Mouse (Mus musculus) kidney, adult 9 months (tissue): ENCODE measurements around the gene Tbck.

Source experiments
- DNase-seq: peaks from one replicate; pipeline ENCODE4 v3.0.0; 2022

Gene Tbck

GRCm38 (mm10) chr3:132835118-132835794 is 151.3 kb downstream of the Tbck start:
- peak; percentile 42 for DNase-seq

DNA sequence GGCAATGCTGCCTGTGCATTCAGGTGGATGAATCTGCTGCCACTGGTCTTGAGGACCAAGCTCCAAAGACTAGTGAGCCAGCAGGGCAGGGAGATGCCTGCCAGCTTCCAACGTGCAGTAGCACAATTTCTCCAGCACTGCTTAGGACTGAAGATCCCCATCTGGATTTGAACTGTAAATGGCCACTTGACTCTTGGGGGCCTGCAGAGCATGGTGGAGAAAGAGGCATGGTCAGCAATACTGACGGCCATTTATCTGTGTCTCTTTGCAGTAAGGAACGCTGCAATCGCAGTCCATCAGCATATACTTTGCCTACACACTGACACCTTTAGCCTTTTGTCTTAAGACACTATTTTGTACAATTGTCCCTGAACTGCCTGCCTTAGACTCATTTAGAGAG is 153.2 kb downstream of the Tbck start:
- no peak for DNase-seq

DNA sequence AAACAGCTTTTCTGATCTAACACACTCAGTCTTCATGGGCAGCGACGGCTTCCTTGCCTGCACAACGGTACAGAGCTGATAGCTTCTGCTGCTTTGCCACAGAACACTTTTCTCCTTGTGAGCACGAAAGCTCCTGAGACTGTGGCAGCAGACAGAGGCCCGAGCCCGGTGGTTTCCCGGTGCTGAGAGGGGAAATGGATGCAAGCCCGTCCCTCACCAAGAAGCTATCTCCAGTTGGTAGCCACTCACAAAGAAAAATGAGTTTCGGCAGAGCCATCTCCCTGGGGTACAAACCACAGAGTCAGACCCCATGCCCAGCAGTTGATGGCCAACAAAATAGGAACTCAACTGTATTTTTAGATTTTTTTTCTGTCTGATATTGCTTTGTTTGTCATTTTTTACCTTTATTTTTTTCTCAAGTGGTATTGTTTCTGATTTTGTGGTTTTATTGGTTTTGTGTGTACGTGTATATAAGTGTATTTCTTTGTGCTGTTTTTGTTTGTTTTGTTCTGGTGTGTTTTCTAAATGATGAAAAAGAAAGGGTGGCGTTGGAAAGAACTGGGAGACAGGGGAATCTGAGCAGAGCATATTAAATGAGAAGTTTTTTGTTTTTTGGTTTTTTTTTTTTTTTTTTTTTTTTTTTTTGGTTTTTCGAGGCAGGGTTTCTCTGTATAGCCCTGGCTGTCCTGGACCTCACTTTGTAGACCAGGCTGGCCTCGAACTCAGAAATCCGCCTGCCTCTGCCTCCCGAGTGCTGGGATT is 154.9 kb downstream of the Tbck start:
- DNase-seq, result no peak

DNA sequence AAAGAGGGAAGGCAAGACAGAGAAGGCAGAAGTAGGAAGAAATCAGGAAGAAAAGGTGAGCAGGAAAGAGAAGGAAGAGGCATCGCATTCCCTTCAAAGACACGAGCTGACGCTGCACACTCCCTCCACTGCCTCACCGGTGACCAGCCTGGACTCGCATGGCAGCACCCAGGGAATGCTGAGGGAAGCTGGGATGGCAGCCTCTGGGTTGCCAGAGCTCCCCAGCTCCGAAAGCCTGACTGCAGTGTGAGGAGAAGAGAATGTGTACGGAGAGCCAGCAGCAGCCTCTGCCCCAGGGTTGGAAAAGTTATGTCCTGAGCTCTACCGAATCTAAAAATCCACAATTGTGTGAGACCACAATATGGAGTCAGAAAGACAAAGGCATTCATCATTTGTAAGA is 155.6 kb downstream of the Tbck start:
- DNase-seq, result peak; percentile 26

DNA sequence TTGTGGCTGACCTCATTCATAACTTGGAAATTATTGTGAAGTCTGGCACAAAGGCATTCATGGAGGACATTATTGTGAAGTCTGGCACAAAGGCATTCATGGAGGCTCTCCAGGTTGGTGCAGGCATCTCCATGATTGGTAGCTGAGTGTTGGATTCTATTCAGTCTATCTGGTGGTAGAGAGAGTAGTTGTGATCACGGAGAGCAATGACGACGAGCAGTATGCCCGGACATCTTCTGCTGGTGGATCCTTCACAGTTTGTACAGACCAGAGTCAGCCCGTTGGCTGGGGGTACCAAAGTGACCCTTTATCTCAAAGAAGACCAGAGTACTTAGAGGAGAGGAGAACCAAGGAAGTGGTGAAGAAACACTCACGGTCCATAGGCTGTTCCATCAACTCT is 158.7 kb downstream of the Tbck start:
- DNase-seq, result no peak

DNA sequence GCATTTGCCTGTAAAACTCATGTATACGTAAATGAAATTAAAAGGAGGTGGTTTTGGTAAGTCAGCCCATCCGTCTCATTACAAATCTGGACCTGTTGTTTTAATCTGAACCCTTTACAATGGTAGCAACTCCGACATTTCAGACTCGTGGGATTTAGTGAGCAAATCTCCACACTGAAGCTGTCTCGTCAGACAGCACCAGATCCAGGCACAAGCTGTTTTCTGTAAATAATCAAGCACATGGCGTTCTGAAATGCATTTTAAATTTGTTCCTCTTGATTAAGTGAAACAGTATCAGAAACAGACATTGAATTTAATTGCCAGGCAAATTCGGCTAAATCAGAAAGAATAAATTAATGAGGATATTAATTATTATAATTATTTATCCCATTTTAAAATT is 165.7 kb downstream of the Tbck start:
- no peak for DNase-seq

- DNase-seq, result no peak
Measured at GRCm38 (mm10) chr3:132850431-132850830, 166.5 kb downstream of the Tbck start.

DNA sequence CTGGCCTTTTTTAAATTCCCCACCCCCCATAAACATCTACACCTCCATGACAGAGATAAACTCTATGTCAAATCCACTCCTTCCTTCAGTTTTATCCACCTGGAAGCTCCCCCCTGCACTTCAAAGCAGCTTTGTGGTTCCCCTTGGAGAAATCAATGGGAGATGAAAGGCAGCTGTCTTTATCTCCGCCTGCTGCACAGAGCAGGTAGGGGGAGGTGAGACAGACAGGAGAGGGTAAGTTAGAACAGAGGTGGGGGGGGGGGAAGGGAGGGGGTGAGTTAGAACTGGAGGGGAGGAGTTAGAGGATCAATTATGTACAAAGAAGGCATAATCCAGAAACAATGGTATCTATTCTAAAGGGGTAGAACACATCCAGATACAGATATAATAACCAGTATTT is 167.5 kb downstream of the Tbck start:
- no peak for DNase-seq

DNA sequence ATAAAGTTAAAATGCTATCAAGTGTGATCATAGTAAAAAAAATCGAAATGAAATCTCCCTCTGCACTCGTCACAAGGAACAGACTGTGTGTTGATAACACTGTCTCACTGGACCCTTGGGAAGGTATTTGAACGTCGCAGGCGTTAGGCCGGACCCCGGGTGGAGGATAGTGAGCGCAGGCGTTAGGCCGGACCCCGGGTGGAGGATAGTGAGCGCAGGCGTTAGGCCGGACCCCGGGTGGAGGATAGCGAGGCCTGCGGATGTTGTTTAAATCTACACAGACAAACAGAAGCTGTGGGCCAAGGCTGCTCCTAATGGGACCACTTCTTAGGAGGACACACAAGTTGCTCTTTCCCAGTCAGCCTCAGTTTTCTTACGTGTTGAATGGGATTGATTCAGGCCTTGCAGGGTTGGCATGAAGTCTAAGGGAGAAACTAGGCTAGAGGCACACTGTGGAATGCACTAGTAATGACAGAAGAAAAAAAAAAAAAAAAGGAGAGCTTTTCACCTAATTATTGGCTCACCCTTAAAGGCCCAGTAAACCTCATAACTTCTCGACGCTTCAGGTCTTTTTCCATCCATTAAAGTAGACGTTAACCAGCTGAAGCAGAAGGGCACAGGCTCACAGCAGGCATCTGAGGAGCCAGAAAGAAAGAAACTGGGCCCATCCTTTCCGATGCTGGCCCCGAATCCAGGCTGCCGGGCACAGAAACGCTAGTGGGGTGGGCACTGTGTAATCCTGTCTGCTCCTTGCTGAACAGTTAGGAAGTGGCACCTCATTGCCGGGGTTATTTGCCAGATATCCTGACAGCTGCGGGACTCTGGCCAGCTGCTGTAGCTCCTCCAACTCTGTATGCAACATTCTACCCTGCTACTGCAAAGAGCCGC is 168.1 kb downstream of the Tbck start:
- no peak for DNase-seq

DNA sequence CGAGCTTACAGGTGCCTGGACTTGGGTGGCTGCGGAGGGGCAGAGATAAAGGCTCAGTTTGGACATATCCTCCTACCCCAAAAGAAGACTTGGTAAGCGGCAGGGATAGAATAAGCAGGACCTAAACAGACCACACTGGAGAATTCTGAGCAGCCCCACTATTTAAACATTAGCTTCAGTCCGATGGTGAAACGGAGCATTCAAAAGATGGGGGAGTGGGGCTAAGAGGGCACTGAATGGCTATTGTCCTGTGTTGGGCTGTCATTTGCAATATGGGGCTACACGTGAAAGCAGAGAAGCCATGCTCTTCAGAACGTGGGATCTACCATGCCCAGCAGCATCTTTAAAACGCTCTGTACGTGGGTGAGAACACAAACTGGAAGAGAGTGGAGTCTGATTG is 170.3 kb downstream of the Tbck start:
- no peak for DNase-seq

- DNase-seq, result no peak
Measured at GRCm38 (mm10) chr3:132855458-132856212, 171.7 kb downstream of the Tbck start.

- DNase-seq, result no peak
Measured at GRCm38 (mm10) chr3:132856651-132857050, 172.7 kb downstream of the Tbck start.

DNA sequence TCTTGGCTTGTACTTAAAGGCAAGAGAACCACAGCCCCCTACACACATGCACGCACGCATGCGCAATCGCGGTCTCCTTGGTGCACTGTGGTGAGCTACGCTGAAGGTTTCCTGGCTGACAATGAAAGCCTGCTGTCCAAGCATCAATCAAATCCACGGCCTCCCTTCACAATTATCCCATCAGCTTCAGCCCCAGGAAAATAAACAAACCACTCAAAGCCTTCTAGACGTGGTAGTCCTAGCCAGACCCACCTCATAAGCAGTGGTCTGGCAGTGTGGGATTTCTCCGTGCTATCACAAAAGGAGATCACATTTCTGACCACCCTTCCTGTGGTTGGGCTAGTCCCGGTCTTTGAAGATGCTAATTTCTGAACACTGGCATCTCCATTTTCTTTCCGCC is 174.9 kb downstream of the Tbck start:
- no peak for DNase-seq

GRCm38 (mm10) chr3:132859573-132859972 is 175.6 kb downstream of the Tbck start:
- DNase-seq, result no peak

GRCm38 (mm10) chr3:132860796-132861195 is 176.9 kb downstream of the Tbck start:
- DNase-seq, result peak; percentile 75

GRCm38 (mm10) chr3:132863843-132864242 is 179.9 kb downstream of the Tbck start:
- no peak for DNase-seq

- DNase-seq, result peak; percentile 31
Measured at GRCm38 (mm10) chr3:132864329-132864919, 180.5 kb downstream of the Tbck start.

GRCm38 (mm10) chr3:132864986-132865385 is 181.0 kb downstream of the Tbck start:
- DNase-seq, result no peak

DNA sequence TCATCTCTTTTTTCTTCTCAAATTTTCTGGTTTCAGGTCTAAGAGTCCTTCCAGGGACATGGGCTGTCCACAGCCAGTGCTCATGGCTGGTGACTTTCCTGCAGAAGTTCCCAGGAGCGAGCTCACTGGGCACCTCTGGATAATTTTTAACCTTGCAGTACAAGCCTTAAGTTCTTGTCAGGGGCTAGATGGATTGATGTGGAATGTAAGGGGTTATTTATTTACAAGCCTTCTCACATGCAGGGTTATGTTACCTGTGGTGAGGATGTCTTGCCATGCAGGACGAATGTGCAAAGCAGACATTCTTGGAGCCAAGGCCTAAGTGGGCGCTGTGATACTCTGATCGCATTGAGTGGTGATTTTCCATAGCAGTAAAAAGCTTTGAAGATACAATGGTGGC is 181.7 kb downstream of the Tbck start:
- peak; percentile 50 for DNase-seq

- no peak for DNase-seq
Measured at GRCm38 (mm10) chr3:132866984-132867383, 183.0 kb downstream of the Tbck start.

DNA sequence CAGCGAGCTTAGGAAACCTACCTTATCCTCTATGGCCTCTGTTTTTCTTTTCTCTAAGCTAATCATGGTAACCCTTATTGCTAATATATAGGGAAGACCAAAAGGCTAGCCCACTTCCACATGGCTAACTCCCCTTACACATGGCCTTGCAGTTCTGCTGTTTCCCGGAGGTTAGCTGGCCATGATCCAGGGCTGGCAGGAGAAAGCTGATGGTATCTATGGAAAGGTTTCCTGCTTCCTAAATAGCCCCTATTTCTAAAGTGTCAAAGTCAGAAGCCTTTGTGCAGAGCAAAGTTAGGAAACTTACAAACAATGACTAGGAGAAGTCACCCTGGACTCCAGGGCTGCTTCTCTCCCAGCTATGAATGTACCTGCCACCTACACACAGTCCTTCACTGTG is 184.9 kb downstream of the Tbck start:
- peak; percentile 35 for DNase-seq

DNA sequence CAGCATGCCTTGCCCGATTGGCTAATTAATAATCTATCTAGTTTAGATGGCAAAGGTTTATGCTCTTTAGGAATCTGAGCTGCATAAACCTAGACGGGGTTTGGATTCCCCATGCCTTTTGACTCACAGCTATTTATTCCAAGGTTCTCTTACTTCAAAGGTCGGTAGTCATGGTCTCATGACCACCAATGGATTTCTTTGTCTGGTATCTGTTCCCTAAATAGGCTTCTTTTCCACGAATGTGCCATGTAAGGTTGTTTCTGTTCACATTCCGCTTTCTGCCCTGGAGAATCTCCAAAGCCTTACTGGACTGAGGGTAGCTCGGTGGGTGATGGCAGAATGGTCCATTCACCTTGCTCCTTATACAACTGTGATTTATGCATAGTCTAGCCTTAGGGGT is 186.1 kb downstream of the Tbck start:
- DNase-seq, result peak; percentile 35
